Mouse (Mus musculus) MEL (cell line): ENCODE data around the gene Irf1.

Experiments
- CHD1 ChIP-seq: IDR thresholded peaks from 2 replicates; pipeline ENCODE4 v1.6.1; 2012; ENCODE audit warnings: low read depth, mild to moderate bottlenecking, inconsistent platforms, low read length, improper control_type of control experiment
- CTCF ChIP-seq, 3 experiments: IDR thresholded peaks in 2 of 3; conservative IDR thresholded peaks in 1 of 3; 2 replicates each; pipeline ENCODE4 v1.5.1; 2011 to 2012; ENCODE audit warnings: low read length in 3 of 3, low read depth in 2 of 3, mild to moderate bottlenecking in 2 of 3, improper control_type of control experiment in 1 of 3, inconsistent platforms in 1 of 3, mixed read lengths in 1 of 3, moderate library complexity in 1 of 3; ENCODE audit not compliant: control insufficient read depth in 1 of 3, insufficient read depth in 1 of 3, poor library complexity in 1 of 3, severe bottlenecking in 1 of 3
- EP300 ChIP-seq, 2 experiments: IDR thresholded peaks; 2 replicates each; pipeline ENCODE4 v1.6.1; 2011; ENCODE audit warnings: improper control_type of control experiment in 2 of 2, low read length in 2 of 2, low read depth in 1 of 2, mild to moderate bottlenecking in 1 of 2
- GABPA ChIP-seq: IDR thresholded peaks from 2 replicates; pipeline ENCODE4 v1.6.1; 2012; ENCODE audit warnings: low read depth, mild to moderate bottlenecking, inconsistent platforms, low read length, improper control_type of control experiment, moderate library complexity
- GATA1 ChIP-seq: IDR thresholded peaks from 2 replicates; pipeline ENCODE4 v1.6.1; 2011; ENCODE audit warnings: low read depth, low read length, improper control_type of control experiment
- HCFC1 ChIP-seq: IDR thresholded peaks from 2 replicates; pipeline ENCODE4 v1.6.1; 2012; ENCODE audit warnings: low read depth, mild to moderate bottlenecking, inconsistent platforms, low read length, improper control_type of control experiment, moderate library complexity
- POLR2A ChIP-seq, 2 experiments: IDR thresholded peaks; 2 replicates each; pipeline ENCODE4 v1.6.1; 2011 to 2012; ENCODE audit warnings: low read length in 2 of 2, mild to moderate bottlenecking in 2 of 2, control low read depth in 1 of 2, improper control_type of control experiment in 1 of 2, low read depth in 1 of 2, moderate library complexity in 1 of 2; ENCODE audit not compliant: control insufficient read depth in 1 of 2, insufficient read depth in 1 of 2, poor library complexity in 1 of 2
- SIN3A ChIP-seq: IDR thresholded peaks from 2 replicates; pipeline ENCODE4 v1.6.1; 2012; ENCODE audit warnings: low read length, improper control_type of control experiment, inconsistent platforms
- TAL1 ChIP-seq: IDR thresholded peaks from 2 replicates; pipeline ENCODE4 v1.6.1; 2012; ENCODE audit warnings: mild to moderate bottlenecking, inconsistent platforms, low read length, moderate library complexity, mixed read lengths
- USF1 ChIP-seq: IDR thresholded peaks from 2 replicates; pipeline ENCODE4 v1.6.1; 2014; ENCODE audit warnings: low read depth, mild to moderate bottlenecking, inconsistent platforms, low read length, improper control_type of control experiment, moderate library complexity
- ZMIZ1 ChIP-seq: IDR thresholded peaks from 2 replicates; pipeline ENCODE4 v1.6.1; 2012; ENCODE audit warnings: low read depth, mild to moderate bottlenecking, inconsistent platforms, low read length, improper control_type of control experiment, moderate library complexity

GRCm38 (mm10) chr11:53778455-53778854, 8.6 kb downstream of the Irf1 start:
- TF ChIP-seq SIN3A (no peak), GABPA (no peak), TAL1 (no peak), POLR2A (IDR thresholded peaks at IDR 0.05; ENCODE audit: control insufficient read depth in 1 of 2, insufficient read depth in 1 of 2, low read depth in 1 of 2, low read length in 2 of 2, poor library complexity in 1 of 2) (no peak), USF1 (no peak), GATA1 (no peak), EP300 (IDR thresholded peaks at IDR 0.05; ENCODE audit: low read depth in 1 of 2, low read length in 2 of 2) (no peak), HCFC1 (no peak), ZMIZ1 (no peak), CHD1 (no peak), CTCF (IDR thresholded peaks at IDR 0.05 in 2 of 3, conservative IDR thresholded peaks at IDR 0.05 in 1 of 3; ENCODE audit: control insufficient read depth in 1 of 3, insufficient read depth in 1 of 3, low read depth in 2 of 3, low read length in 3 of 3, poor library complexity in 1 of 3, severe bottlenecking in 1 of 3) (no peak)
